Mouse (Mus musculus) liver (tissue): ENCODE results near the gene Pmm1.
"Not testable (repeated sequence)": the region's sequence is repeated elsewhere in the genome, so short reads cannot be mapped to it uniquely, and the experiment has no call there.

Experiments used
- DNase-seq: peaks from one replicate; pipeline ENCODE4 v3.0.0-alpha.2; 2020; ENCODE audit warnings: mixed read lengths

Pmm1 gene

DNA sequence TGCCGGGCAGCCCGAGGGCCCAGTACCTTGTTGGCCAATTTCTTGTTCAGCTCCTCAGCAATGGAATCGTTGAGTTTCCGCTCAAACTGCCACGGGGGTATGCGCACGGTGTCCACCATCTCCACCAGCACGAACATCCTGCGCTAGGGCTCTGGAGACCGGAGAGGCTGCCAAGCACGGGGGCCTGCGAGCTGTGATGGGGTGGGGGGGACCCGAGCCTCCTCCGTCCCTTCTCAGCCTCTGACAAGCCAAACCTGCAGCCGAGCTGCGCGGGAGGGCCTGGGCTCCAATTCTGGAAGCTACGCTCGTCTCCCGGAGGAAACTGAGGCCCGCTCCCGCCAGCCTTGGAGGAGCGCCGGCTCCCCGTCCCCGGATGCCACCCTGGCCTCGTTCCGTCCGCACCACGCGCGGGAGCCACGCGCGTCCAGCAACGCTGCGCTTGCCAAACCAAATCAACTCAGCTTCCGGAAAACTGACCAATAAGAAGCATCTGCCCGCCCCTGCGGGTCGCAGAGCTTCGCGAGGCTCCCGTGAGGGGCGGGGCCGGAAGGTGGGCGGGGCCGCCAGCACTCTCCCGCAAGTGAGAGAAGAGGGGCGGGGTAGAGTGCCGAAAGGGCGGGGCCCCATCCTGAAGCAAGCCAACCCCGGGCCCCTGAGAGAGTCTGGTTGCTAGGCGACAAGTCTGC, 34.8 kb downstream of the Pmm1 start, which contains the start of gene Polr3h:
Polr3h (minus strand) TSS at position 481 of the 686 bp plus-strand sequence.
- peak; percentile 99 for DNase-seq

DNA sequence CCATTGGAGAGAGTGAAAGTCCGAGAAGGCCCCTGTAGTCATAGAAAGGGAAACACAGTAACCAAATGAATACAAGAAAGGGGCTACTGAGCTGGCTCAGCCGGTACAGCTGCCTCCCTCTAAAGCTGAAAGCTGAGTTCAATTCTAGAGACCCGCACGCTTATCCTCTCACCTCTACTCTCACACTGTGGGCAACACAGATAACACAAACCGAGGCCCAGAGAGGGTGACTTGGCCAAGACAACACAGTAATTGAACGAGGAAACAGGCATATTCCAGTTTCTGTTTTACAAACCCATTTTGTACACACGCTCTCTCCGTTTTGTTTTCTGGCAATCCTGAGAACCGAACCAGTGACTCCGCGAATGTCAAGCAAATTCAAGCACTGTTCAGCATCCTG, 35.8 kb downstream of the Pmm1 start:
- DNase-seq = peak; percentile 64

DNA sequence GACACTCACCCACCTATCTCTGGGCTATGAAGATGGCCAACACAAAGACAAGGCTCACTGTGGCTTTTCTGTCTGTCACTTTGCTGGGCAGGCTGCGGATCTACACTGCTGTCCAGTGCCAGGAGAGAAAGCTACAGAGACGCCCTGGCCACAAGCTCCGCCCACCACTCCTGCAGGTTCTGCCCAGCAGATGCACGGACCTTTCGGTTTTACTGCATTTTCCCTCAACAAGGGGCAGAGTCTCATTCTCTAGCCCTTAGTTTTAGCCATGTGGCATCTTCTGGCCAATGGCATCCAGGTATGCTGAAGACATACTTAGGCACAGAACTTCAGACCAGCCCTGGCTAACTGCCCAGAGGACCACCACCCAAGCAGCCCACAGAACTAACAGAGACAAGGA, 39.5 kb downstream of the Pmm1 start:
- no peak for DNase-seq

DNA sequence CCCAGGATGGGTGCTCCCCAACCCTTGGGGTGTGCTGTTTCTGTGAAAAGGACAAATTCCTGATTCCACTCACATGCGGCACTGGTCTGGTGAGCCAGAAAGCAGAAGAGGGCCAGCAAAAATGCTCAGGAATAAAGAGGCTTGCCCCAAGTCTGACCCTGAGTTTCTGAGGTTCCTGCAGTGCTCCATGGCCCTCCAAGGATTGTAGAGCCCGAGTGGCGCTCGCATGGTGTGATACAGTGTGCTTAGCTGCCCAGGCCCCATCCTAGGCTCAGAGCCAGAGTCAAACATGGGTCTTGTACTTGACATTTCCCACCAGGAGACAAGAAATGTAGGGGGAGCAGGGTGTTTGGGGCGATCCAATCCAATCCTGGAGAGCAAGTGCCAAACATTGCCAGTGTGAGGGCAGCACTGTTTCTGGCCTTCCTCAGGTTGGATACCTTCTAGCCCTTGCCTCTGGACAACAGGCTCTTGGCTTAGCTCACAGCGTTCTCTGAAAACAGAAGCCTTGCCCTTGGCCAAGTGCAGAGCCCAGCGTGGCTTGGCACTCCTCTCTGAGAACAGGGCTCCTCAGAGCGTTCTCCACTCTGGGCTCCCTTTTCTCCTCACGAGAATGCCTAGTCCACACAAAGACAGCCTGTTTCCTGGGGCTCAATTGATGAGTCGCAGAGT, 40.0 kb downstream of the Pmm1 start:
- DNase-seq = no peak

DNA sequence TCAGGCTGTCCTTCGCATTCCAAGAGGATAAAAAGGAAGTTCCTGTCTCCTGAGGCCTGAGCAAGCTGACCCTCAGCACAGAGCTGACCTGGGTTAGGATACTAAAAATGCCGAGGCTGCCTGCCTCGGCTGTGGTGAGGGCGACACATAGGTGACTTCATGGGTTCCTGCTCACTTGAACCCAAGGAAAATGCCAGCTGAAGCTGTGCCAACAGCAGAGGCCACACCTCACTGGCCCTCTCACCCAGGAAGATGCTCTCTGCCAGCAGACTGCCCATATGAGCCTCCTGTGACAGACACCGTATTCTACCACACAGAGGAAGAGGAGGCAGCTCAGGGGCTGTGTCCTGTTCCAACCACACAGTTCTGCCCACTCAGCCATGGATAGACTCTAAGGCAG, 41.7 kb downstream of the Pmm1 start:
- DNase-seq = no peak

DNA sequence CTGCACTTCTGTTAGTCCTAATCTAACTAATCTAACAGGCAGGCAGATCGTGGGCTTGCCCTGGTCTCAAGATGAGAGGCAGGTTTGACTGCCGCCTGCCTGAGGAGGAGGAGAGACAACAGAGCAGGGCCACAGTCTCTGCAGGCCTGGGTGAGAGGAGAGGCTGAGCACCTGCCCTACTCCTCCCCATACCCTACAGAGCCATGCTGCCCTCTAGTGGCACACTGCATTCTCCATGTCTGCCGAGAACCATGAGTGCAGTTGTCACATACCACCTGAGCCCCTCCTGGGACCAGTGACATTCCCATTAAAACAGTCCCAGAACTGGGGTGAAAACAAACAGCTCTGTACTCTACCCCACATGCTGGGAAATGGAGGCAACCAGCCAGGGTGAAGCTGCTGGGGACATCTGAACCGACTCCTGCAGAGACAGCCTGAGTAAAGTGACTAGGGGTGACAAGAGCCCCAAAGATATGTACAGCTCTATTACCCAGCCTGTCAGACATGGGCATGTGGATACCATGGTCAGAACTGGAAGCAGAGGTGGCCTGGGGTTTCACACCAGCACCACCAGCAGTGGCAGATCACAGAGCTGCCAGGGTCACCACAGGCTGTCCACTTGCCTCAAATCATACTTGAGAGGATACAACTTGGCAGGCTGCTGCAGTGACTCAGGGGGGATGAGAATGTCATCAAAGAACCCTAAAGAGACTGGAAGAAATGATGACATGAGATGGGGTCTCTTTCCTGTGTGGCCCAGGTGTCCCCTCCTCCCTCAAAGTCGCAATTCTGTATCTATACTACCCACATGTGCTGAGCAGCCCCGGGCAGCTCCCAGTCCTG, 42.9 kb downstream of the Pmm1 start:
- DNase-seq = peak; percentile 83

DNA sequence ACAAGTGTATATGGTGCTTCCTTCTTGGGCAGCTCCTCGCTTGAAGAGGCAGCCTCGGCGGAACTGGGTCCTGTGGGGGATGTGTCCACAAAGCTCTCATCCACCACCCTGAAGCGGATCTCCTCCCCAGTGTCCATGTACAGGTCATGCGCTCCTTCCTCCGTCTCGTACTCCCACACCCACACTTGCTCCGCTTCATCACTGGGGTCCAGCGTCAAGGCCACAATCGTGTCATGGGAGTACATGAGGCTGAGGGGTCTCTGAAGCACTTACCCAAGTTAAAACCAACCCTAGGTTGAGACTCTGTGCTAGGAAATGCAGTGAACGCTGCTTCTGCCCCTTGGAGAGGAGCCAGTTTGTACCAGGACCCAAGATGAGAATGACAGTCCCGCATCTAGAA, 43.5 kb downstream of the Pmm1 start:
- no peak for DNase-seq

DNA sequence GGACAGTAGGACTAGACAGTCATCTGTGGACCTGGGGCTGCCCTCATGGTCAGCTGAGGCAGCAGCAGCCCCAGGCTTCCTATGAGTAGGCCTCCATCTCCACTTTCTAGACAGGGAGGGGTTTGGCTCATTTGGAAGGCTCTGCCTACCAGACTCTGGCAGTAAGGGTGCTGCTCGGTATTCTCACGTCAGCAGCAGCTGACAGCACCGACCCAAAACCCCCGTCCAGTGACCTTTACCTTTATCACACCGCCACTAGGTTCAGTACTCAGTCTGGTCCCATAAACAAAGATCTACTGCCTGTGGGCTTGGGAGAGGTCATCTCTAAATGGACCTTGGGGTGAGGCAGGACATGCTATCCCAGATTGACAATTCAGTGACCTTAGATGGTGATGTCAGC, 45.1 kb downstream of the Pmm1 start:
- no peak for DNase-seq

DNA sequence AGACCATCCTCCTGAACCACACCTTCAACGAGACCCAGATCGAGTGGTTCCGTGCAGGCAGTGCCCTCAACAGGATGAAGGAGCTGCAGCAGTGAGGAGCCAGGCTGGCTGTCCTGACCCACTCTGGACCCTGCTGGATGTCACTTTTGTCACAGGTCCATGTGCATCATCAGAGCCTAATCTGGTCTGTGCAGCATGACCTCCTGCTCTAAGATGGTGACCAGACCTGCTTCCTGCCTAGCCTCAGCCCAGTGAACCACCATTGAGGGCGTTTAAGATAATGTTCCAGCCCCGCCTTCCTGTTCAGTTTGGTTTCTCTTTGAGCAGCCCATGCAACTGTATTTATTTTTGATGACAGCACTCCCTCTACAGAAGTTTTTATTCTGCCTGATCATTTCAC, 46.1 kb downstream of the Pmm1 start:
- DNase-seq = peak; percentile 22

DNA sequence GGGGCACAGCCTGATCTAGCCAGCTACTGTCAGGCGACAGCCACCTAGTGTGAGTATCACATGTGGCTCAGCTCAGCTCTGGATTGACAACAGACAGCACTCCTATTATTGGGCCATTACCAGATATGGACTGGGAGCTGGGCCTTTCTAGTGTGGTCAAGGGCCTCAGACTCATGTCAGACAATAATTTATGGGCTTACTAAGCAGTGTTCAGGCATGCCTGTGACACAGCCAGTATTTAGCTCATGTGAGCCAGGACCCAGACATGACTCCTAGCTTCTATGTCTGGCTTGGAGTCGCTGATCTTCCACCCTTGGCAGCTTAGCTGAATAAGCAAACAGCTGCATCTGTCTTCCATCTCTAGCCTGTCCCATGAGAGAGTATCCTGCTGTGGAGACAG, 48.2 kb downstream of the Pmm1 start:
- DNase-seq = no peak

DNA sequence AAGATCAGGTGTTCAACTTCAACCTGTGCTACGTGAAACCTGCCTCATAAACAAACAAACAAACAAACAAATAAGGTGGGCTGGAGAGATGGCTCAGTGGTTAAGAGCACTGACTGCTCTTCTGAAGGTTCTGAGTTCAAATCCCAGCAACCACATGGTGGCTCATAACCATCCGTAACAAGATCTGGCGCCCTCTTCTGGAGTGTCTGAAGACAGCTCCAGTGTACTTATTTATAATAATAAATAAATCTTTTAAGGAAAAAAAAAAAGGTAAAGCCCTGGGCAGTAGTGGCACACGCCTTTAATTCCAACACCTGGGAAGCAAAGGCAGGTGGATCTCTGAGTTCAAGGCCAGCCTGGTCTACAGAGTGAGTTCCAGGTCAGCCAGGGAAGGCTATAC, 52.0 kb downstream of the Pmm1 start:
- not testable (repeated sequence) for DNase-seq

DNA sequence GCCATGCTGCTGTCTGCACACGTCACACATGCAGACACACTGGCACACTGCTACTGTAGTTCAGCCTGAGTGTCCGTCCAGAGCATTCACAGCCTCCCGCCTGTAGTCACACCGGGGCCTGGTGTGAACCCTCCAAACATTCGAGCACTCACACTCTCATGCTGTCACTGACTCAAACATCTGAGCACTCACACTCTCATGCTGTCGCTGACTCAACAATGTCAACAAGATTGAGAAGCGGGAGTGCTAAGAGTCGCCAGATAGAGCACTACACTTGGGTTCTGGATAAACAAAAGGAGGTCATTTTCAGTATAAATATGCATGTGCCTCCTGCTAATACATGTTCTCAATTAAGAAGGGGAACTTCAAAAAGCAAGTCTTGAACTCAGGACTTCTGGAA, 52.8 kb downstream of the Pmm1 start:
- no peak for DNase-seq

DNA sequence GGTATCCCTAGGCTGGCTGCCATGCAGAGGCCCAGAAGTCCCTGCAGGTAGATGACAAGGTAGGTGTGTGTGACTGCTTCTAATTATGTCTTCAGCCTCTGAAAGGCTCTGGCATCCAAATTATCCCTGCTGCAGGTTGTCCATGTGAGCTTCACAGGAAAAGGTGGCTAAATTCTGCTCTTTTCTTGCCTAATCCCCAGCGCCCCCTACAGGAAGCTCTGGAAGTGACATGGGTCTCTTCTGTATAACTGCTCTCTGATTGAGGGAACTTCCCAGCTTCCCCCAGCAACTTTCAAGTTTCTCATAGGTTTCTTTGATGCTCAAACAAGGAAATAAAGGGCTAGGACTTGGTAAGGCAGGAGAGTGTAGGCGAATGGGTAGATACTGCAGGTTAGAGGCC, 55.8 kb downstream of the Pmm1 start:
- DNase-seq = peak; percentile 84
